Mouse (Mus musculus): Measurements from ENCODE around the gene Map4k5. TPM values are rescaled to one million over a fixed set of nuclear protein-coding genes. Genes with fewer than 3 reads are reported as not detected.

Gene Map4k5
- 3.0 TPM for polyA plus RNA-seq (2017; shearing (Covaris generic))

DNA sequence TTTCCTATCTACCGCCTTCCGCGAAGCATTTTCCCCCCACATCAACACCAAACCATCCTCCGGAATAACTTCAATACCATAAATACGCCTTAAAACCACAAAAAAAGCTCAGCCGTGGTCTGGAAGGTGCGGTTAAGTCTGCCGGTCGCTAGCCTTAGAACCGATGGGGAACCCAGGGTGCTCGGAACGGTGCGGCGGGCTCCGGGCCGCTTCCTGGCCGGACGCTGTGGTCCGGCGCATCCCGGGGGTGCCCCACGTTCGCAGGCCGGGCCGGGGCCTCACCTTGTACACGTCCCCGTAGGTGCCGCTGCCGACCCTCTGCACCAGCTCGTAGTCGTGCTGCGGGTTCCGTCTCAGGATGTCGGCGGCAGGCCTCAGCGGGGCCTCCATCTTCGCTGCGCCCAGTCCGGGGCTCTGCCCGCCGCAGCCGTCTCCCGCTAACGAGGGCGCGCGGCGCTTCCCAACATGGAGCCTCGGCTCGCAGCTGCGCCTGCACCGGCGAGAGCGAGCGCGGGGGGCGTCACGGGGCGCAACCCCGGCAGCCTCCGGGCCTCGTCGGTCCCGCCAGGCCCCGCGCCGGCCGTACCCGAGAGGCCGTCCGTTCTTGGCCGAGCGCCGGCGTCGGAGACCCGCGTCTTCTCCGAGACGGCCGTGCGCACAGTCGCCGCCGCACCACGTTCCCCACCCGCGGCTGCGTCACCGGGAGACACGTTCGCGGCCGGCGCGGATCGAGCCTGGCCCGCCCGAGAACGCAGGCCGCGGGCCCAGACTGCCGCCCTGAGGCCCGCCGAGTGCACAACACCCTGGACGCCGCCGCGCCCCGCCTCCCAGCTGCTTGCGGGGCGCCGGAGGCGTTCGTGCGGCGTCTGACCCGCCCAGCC lies at the start of gene Map4k5, which contains the start of gene Atl1:
Gene Map4k5, minus strand, starts transcription at position 830 of the 881 bp plus-strand sequence.
Gene Atl1, plus strand, starts transcription at position 244 of the 881 bp plus-strand sequence.

DNA sequence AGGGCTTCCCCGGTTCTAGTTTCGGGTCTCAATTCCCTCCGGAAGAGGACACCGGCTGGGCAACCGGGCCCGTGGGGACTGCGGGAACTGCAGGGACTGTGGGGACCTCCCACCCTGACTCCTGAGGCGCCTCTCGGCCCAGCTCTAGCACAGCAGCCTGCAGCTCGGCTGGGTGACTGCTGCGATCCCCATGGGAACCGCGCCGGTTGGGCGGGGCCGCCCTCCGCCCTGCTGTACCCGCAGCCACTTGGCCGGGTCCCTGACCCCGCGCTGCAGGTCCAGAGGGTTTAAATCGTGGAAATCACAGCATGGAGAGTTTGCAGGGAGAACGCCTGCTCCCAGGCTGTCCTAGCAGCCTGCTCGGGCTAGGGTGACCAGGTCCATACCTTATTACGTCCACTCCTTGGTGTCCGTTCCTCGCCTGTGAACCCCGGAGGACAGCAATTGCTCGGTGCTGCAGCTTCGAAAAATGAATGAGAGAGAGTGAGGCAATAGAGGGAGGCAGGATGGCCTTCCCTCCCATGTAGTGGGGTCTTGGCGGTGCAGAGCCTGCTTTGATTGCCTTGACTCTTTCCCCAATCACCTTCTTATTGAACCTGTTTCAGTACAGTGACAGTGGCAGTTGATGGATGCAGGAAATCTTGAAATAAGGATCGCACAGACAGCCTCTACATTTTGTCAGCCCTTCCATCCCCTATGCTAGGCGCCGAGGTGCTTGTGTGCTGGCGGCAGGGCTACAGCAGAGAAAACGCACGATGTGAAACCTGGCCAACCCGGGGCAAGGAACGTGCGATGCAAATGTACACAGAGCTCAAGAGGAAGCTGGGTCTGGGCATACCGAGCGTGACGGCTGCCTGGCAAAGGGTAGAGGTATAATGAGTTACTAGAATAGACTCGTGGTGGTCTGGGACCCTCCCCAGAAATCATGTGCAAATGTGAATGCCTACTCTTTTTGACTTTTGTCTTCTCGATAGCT lies 102.2 kb downstream of the Map4k5 start, which contains the start of gene Cdkl1:
Gene Cdkl1, minus strand, starts transcription at position 738 of the 976 bp plus-strand sequence.

Other genes with a start within 250 kb of the Map4k5 start
- 6.9 TPM for gene Sos2, start 211.3 kb downstream of the Map4k5 start, polyA plus RNA-seq (2017; shearing (Covaris generic))
- gene L2hgdh, start 168.3 kb downstream of the Map4k5 start, polyA plus RNA-seq (2017; shearing (Covaris generic)) = 6.5 TPM
- 31.7 TPM for gene Atp5s, start 168.2 kb downstream of the Map4k5 start, polyA plus RNA-seq (2017; shearing (Covaris generic))
- gene Cdkl1, start 101.9 kb downstream of the Map4k5 start, polyA plus RNA-seq (2017; shearing (Covaris generic)) = not detected
- 0.24 TPM for gene Atl1, start 586 bp downstream of the Map4k5 start, polyA plus RNA-seq (2017; shearing (Covaris generic))
- gene Sav1, start 93.8 kb upstream of the Map4k5 start, polyA plus RNA-seq (2017; shearing (Covaris generic)) = 1.3 TPM
- gene Nin, start 220.5 kb upstream of the Map4k5 start, polyA plus RNA-seq (2017; shearing (Covaris generic)) = 28.5 TPM

Data from inflammation-experienced regulatory T-cells, adult 16 weeks (primary cell).